Mouse (Mus musculus) bone marrow, adult 2 months (tissue): Measurements from ENCODE around the gene Erich2.

Source experiments
- CTCF ChIP-seq: fragments of 200-500 bp; IDR thresholded peaks from 2 replicates; pipeline ENCODE4 v1.5.1; 2011; ENCODE audit warnings: low read length, control low read depth; ENCODE audit not compliant: control insufficient read depth, insufficient read depth
- POLR2A ChIP-seq: fragments of 200-500 bp; IDR thresholded peaks from 2 replicates; pipeline ENCODE4 v1.6.1; 2011; ENCODE audit warnings: low read depth, mild to moderate bottlenecking, control low read depth, low read length, borderline replicate concordance; ENCODE audit not compliant: control insufficient read depth

- TF ChIP-seq CTCF: no peak
- TF ChIP-seq POLR2A: no peak
These were observed 55.4 kb downstream of the Erich2 start for GRCm38 (mm10) chr2:70563721-70564645.
